Mouse (Mus musculus) kidney, adult 2 months (tissue): ENCODE measurements around the gene Sh3bgrl3.

Experiments
- CTCF ChIP-seq: fragments of 200-500 bp; conservative IDR thresholded peaks from 2 replicates; pipeline ENCODE4 v1.5.1; 2011; ENCODE audit warnings: low read depth, mild to moderate bottlenecking, control low read depth, low read length, moderate library complexity, mixed read lengths; ENCODE audit not compliant: insufficient read depth, insufficient read length
- POLR2A ChIP-seq: fragments of 200-500 bp; IDR thresholded peaks from one replicate; pipeline ENCODE4 v1.6.1; 2011; ENCODE audit warnings: low read depth, low read length, control low read depth

- no peak for TF ChIP-seq POLR2A
- peak; percentile 66; the same call in 1 of the 2 replicates for TF ChIP-seq CTCF
Observed at GRCm38 (mm10) chr4:134078694-134079093, 49.9 kb downstream of the Sh3bgrl3 start.
